Mouse (Mus musculus): ENCODE data around the gene Gin1. TPM values are rescaled to one million over a fixed set of nuclear protein-coding genes. Genes with fewer than 3 reads are reported as not detected.

The Gin1 gene
- 12.9 and 13.9 TPM in 2 replicates for polyA plus RNA-seq (2014; fragmentation: Nextera tagmentation; extraction: Ambion mirVana)

DNA sequence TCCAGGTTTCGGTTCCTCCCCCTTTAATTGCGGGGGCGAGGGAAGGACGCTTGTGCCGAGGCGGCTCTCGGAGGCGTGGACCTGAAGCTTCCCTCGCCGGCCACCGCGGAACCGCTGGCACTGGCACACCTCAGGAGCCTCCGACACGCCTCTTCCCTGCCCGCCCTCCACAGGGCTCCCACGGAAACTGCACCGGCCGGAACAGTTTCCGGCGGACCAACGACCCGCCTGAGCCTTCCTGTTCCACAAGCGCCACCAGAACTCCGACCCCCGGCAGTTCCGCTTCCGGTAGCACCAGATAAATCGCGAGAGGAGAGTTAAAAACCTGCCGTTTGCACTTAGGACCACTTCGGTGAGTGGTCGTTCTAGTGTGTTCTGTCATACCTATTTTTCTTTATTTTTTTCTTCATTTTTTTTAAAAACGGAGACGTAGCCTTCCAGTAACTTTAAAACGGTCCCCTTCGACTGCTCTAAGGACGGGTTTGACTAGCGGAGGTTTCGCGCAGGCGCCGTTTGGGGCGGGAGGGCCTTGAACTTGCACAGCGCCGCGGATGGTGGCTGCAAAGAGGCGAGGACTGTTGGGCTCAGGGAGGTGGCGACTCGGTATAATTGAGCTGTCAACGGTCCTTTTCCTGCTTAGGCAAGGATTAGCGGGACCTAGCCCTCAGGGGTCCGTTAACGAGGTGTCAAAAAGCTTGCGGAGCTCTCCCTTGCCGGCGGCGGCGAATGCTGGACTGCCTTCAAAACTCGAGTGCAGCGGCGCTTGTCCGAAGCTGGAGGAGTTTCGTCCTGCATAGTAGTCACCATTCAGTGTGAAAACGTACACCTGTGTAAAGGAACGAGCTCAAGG lies at the start of gene Gin1, which contains the start of gene Ppip5k2:
Gene Gin1 (plus strand): TSS at position 269 of the 850 bp plus-strand sequence.
Gene Ppip5k2 (minus strand): TSS at position 508 of the 850 bp plus-strand sequence.
- no peaks in the 10 kb centered on the region for H3K27me3 ChIP-seq (ENCODE audit: control insufficient read depth, insufficient read depth, low read length)
- peak within 1 kb of the TSS; percentile 71 for H3K4me3 ChIP-seq (ENCODE audit: low read depth, low read length)
- WGBS: under 1% methylated on average over 66 of the region's 66 CpGs
- 0 out of 2 replicates have a peak within 1 kb of the TSS, but pooled peaks have one; percentile 43 for H3K27ac ChIP-seq (replicated peaks; ENCODE audit: low read depth, low read length)
- peak; percentile 99 for ATAC-seq (replicated peaks; ENCODE audit: insufficient number of reproducible peaks, low FRiP score, low TSS enrichment, low read depth)
- no peaks in the 10 kb centered on the region for H3K4me1 ChIP-seq (ENCODE audit: control insufficient read depth, insufficient read depth, low read length)
- H3K4me2 ChIP-seq (ENCODE audit: low read depth, low read length): peak within 1 kb of the TSS; percentile 49
- H3K36me3 ChIP-seq (replicated peaks; ENCODE audit: control insufficient read depth, insufficient read depth, low read depth, low read length): no peaks in the 10 kb centered on the region
- H3K9ac ChIP-seq (replicated peaks; ENCODE audit: low read length): peak within 1 kb of the TSS; percentile 77
- DNase-seq (ENCODE audit: low spot score): peak; percentile 96
- no peaks in the 10 kb centered on the region for H3K9me3 ChIP-seq (replicated peaks; ENCODE audit: control insufficient read depth, low read length)

GRCm38 (mm10) chr1:97726730-97727129 lies 43.2 kb upstream of the Gin1 start:
- H3K9me3 ChIP-seq (replicated peaks; ENCODE audit: control insufficient read depth, low read length): no peaks in the 10 kb centered on the region
- H3K4me1 ChIP-seq (ENCODE audit: control insufficient read depth, insufficient read depth, low read length): no peaks in the 10 kb centered on the region
- no peak for ATAC-seq (replicated peaks; ENCODE audit: insufficient number of reproducible peaks, low FRiP score, low TSS enrichment, low read depth)
- no peak overlapping the region for H3K4me3 ChIP-seq (ENCODE audit: low read depth, low read length)
- no peak overlapping the region for H3K4me2 ChIP-seq (ENCODE audit: low read depth, low read length)
- 0 out of 2 replicates have a peak, but pooled peaks cover under 1% of the 10 kb centered on the region for H3K36me3 ChIP-seq (replicated peaks; ENCODE audit: control insufficient read depth, insufficient read depth, low read depth, low read length)
- no peaks in the 10 kb centered on the region for H3K27me3 ChIP-seq (ENCODE audit: control insufficient read depth, insufficient read depth, low read length)
- DNase-seq (ENCODE audit: low spot score): peak; percentile 7
- no peak overlapping the region for H3K27ac ChIP-seq (replicated peaks; ENCODE audit: low read depth, low read length)
- H3K9ac ChIP-seq (replicated peaks; ENCODE audit: low read length): no peak overlapping the region
- WGBS: 81% methylated on average over 2 of the region's 2 CpGs

GRCm38 (mm10) chr1:97729339-97729738 lies 40.6 kb upstream of the Gin1 start:
- no peak overlapping the region for H3K4me2 ChIP-seq (ENCODE audit: low read depth, low read length)
- no peaks in the 10 kb centered on the region for H3K9me3 ChIP-seq (replicated peaks; ENCODE audit: control insufficient read depth, low read length)
- H3K27me3 ChIP-seq (ENCODE audit: control insufficient read depth, insufficient read depth, low read length): no peaks in the 10 kb centered on the region
- 0 out of 2 replicates have a peak, but pooled peaks cover 2% of the 10 kb centered on the region for H3K36me3 ChIP-seq (replicated peaks; ENCODE audit: control insufficient read depth, insufficient read depth, low read depth, low read length)
- no peaks in the 10 kb centered on the region for H3K4me1 ChIP-seq (ENCODE audit: control insufficient read depth, insufficient read depth, low read length)
- no peak overlapping the region for H3K9ac ChIP-seq (replicated peaks; ENCODE audit: low read length)
- DNase-seq (ENCODE audit: low spot score) (no peak), ATAC-seq (replicated peaks; ENCODE audit: insufficient number of reproducible peaks, low FRiP score, low TSS enrichment, low read depth) (no peak)
- H3K4me3 ChIP-seq (ENCODE audit: low read depth, low read length): no peak overlapping the region
- WGBS: 90% methylated on average over 1 of the region's 1 CpGs
- no peak overlapping the region for H3K27ac ChIP-seq (replicated peaks; ENCODE audit: low read depth, low read length)

DNA sequence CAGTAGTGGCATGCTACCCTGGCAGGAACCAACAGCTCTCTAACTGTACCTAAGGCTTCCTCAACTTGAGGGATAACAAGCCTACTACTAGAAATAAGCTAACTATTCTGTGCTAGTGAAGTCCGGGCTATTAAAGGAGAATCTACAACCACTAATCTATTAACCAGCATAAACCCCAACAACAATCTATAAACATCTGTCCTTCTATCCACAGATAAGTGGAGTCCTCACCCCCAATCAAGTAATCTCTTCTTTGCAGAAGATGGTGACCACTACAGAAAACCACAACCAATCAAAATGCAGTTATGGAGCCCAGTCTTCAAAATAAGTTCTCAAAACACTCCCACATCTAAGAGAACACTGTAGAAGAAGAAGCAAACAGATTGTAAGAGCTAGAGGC lies 26.9 kb upstream of the Gin1 start:
- Histone ChIP-seq H3K4me1 (ENCODE audit: control insufficient read depth, insufficient read depth, low read length) (no peaks in the 10 kb centered on the region), H3K4me3 (ENCODE audit: low read depth, low read length) (no peak overlapping the region), H3K27me3 (ENCODE audit: control insufficient read depth, insufficient read depth, low read length) (no peaks in the 10 kb centered on the region), H3K27ac (replicated peaks; ENCODE audit: low read depth, low read length) (no peak overlapping the region), H3K4me2 (ENCODE audit: low read depth, low read length) (no peak overlapping the region), H3K9ac (replicated peaks; ENCODE audit: low read length) (no peak overlapping the region), H3K36me3 (replicated peaks; ENCODE audit: control insufficient read depth, insufficient read depth, low read depth, low read length) (no peaks in the 10 kb centered on the region), H3K9me3 (replicated peaks; ENCODE audit: control insufficient read depth, low read length) (no peaks in the 10 kb centered on the region)
- 97% methylated on average over 1 of the region's 1 CpGs for WGBS
- DNase-seq (ENCODE audit: low spot score) (no peak), ATAC-seq (replicated peaks; ENCODE audit: insufficient number of reproducible peaks, low FRiP score, low TSS enrichment, low read depth) (no peak)

- no peaks in the 10 kb centered on the region for H3K9me3 ChIP-seq (replicated peaks; ENCODE audit: control insufficient read depth, low read length)
- H3K27ac ChIP-seq (replicated peaks; ENCODE audit: low read depth, low read length): no peak overlapping the region
- no peak overlapping the region for H3K4me2 ChIP-seq (ENCODE audit: low read depth, low read length)
- WGBS: 91% methylated on average over 4 of the region's 4 CpGs
- no peak overlapping the region for H3K4me3 ChIP-seq (ENCODE audit: low read depth, low read length)
- no peak for ATAC-seq (replicated peaks; ENCODE audit: insufficient number of reproducible peaks, low FRiP score, low TSS enrichment, low read depth)
- no peaks in the 10 kb centered on the region for H3K36me3 ChIP-seq (replicated peaks; ENCODE audit: control insufficient read depth, insufficient read depth, low read depth, low read length)
- no peak overlapping the region for H3K9ac ChIP-seq (replicated peaks; ENCODE audit: low read length)
- H3K27me3 ChIP-seq (ENCODE audit: control insufficient read depth, insufficient read depth, low read length): no peaks in the 10 kb centered on the region
- no peak for DNase-seq (ENCODE audit: low spot score)
- no peaks in the 10 kb centered on the region for H3K4me1 ChIP-seq (ENCODE audit: control insufficient read depth, insufficient read depth, low read length)
These were observed 24.3 kb upstream of the Gin1 start for GRCm38 (mm10) chr1:97745712-97746111.

- H3K9me3 ChIP-seq (replicated peaks; ENCODE audit: control insufficient read depth, low read length): no peaks in the 10 kb centered on the region
- no peaks in the 10 kb centered on the region; the same call in 1 of the 2 replicates for H3K36me3 ChIP-seq (replicated peaks; ENCODE audit: control insufficient read depth, insufficient read depth, low read depth, low read length)
- H3K27me3 ChIP-seq (ENCODE audit: control insufficient read depth, insufficient read depth, low read length): no peaks in the 10 kb centered on the region
- H3K27ac ChIP-seq (replicated peaks; ENCODE audit: low read depth, low read length): no peak overlapping the region
- H3K4me2 ChIP-seq (ENCODE audit: low read depth, low read length): no peak overlapping the region
- H3K4me3 ChIP-seq (ENCODE audit: low read depth, low read length): no peak overlapping the region
- no peak for ATAC-seq (replicated peaks; ENCODE audit: insufficient number of reproducible peaks, low FRiP score, low TSS enrichment, low read depth)
- no peak overlapping the region for H3K9ac ChIP-seq (replicated peaks; ENCODE audit: low read length)
- no peak for DNase-seq (ENCODE audit: low spot score)
- no peaks in the 10 kb centered on the region for H3K4me1 ChIP-seq (ENCODE audit: control insufficient read depth, insufficient read depth, low read length)
- 94% methylated on average over 7 of the region's 7 CpGs for WGBS
These were observed 23.7 kb upstream of the Gin1 start for GRCm38 (mm10) chr1:97746261-97746660.

- DNase-seq (ENCODE audit: low spot score): no peak
- 92% methylated on average over 3 of the region's 3 CpGs for WGBS
- H3K36me3 ChIP-seq (replicated peaks; ENCODE audit: control insufficient read depth, insufficient read depth, low read depth, low read length): no peaks in the 10 kb centered on the region; the same call in 1 of the 2 replicates
- H3K4me1 ChIP-seq (ENCODE audit: control insufficient read depth, insufficient read depth, low read length): no peaks in the 10 kb centered on the region
- no peak overlapping the region for H3K27ac ChIP-seq (replicated peaks; ENCODE audit: low read depth, low read length)
- H3K9me3 ChIP-seq (replicated peaks; ENCODE audit: control insufficient read depth, low read length): no peaks in the 10 kb centered on the region
- no peak overlapping the region for H3K4me3 ChIP-seq (ENCODE audit: low read depth, low read length)
- no peak for ATAC-seq (replicated peaks; ENCODE audit: insufficient number of reproducible peaks, low FRiP score, low TSS enrichment, low read depth)
- no peaks in the 10 kb centered on the region for H3K27me3 ChIP-seq (ENCODE audit: control insufficient read depth, insufficient read depth, low read length)
- H3K4me2 ChIP-seq (ENCODE audit: low read depth, low read length): no peak overlapping the region
- H3K9ac ChIP-seq (replicated peaks; ENCODE audit: low read length): no peak overlapping the region
These were observed 21.8 kb upstream of the Gin1 start for GRCm38 (mm10) chr1:97748163-97748562.

GRCm38 (mm10) chr1:97753216-97753615 lies 16.8 kb upstream of the Gin1 start:
- H3K4me1 ChIP-seq (ENCODE audit: control insufficient read depth, insufficient read depth, low read length): no peaks in the 10 kb centered on the region
- DNase-seq (ENCODE audit: low spot score): no peak
- H3K4me2 ChIP-seq (ENCODE audit: low read depth, low read length): no peak overlapping the region
- no peaks in the 10 kb centered on the region for H3K27me3 ChIP-seq (ENCODE audit: control insufficient read depth, insufficient read depth, low read length)
- H3K9me3 ChIP-seq (replicated peaks; ENCODE audit: control insufficient read depth, low read length): no peaks in the 10 kb centered on the region
- H3K36me3 ChIP-seq (replicated peaks; ENCODE audit: control insufficient read depth, insufficient read depth, low read depth, low read length): no peaks in the 10 kb centered on the region; the same call in 1 of the 2 replicates
- H3K9ac ChIP-seq (replicated peaks; ENCODE audit: low read length): no peak overlapping the region
- no peak overlapping the region for H3K4me3 ChIP-seq (ENCODE audit: low read depth, low read length)
- no peak for ATAC-seq (replicated peaks; ENCODE audit: insufficient number of reproducible peaks, low FRiP score, low TSS enrichment, low read depth)
- no peak overlapping the region for H3K27ac ChIP-seq (replicated peaks; ENCODE audit: low read depth, low read length)

All from embryonic facial prominence, embryonic 11.5 days (tissue).